Mouse (Mus musculus) limb, embryonic 14.5 days (tissue): ENCODE results near the gene Edf1. TPM values are rescaled to one million over a fixed set of nuclear protein-coding genes. Genes with fewer than 3 reads are reported as not detected.

Experiments
- ATAC-seq: fragments of 200-750 bp; cut with Nextera tagmentation; 2 replicates; pipeline ENCODE4 v1.8.0; 2017; ENCODE audit warnings: low read depth, moderate number of reproducible peaks, moderate TSS enrichment; ENCODE audit not compliant: low FRiP score
- DNase-seq: peaks from one replicate; pipeline ENCODE4 v3.0.0-alpha.2; 2015; ENCODE audit warnings: low spot score
- H3K27ac ChIP-seq: fragments of 300-500 bp; sonication (generic); replicated peaks from 2 replicates; pipeline ENCODE4 v1.5.1; 2014; ENCODE audit warnings: low read depth, mild to moderate bottlenecking, low read length, moderate library complexity, mixed read lengths
- H3K27me3 ChIP-seq: fragments of 300-500 bp; sonication (generic); 2 replicates; pipeline ENCODE4 v1.6.1; 2014; ENCODE audit warnings: low read length, mixed read lengths; ENCODE audit not compliant: control insufficient read depth, insufficient read depth
- H3K36me3 ChIP-seq: fragments of 300-500 bp; sonication (generic); 2 replicates; pipeline ENCODE4 v1.6.1; 2014; ENCODE audit warnings: mild to moderate bottlenecking, low read length, moderate library complexity, mixed read lengths; ENCODE audit not compliant: control insufficient read depth, insufficient read depth
- H3K4me1 ChIP-seq: fragments of 300-500 bp; sonication (generic); 2 replicates; pipeline ENCODE4 v1.6.1; 2014; ENCODE audit warnings: antibody characterized with exemption, low read length, mixed read lengths; ENCODE audit not compliant: control insufficient read depth, insufficient read depth
- H3K4me2 ChIP-seq: fragments of 300-500 bp; sonication (generic); replicated peaks from 2 replicates; pipeline ENCODE4 v1.6.1; 2014; ENCODE audit warnings: low read depth, mild to moderate bottlenecking, low read length, moderate library complexity; ENCODE audit not compliant: severe bottlenecking
- H3K4me3 ChIP-seq: fragments of 300-500 bp; sonication (generic); replicated peaks from 2 replicates; pipeline ENCODE4 v1.5.1; 2014; ENCODE audit warnings: low read length
- H3K9ac ChIP-seq: fragments of 300-500 bp; sonication (generic); 2 replicates; pipeline ENCODE4 v1.6.1; 2014; ENCODE audit warnings: mild to moderate bottlenecking, low read depth, low read length, moderate library complexity; ENCODE audit not compliant: severe bottlenecking
- H3K9me3 ChIP-seq: fragments of 300-500 bp; sonication (generic); 2 replicates; pipeline ENCODE4 v1.6.1; 2016; ENCODE audit warnings: low read length; ENCODE audit not compliant: control insufficient read depth
- POLR2A ChIP-seq: fragments of 200-500 bp; IDR thresholded peaks from 2 replicates; pipeline ENCODE4 v1.8.0; 2012; ENCODE audit warnings: inconsistent platforms, mild to moderate bottlenecking, moderate library complexity, borderline replicate concordance; ENCODE audit not compliant: insufficient read depth, insufficient read length; ENCODE audit errors: extremely low read depth
- whole genome bisulfite sequencing: fragments of 180-500 bp; shearing (Covaris S2); extraction: QIAGEN DNeasy Blood & Tissue Kit; methylation state at CpG from one replicate; pipeline ENCODE4 v1.1.7; 2014; 5-methylcytosine and 5-hydroxymethylcytosine counted together
- polyA plus RNA-seq, 2 experiments: library from polyadenylated mRNA; depleted of rRNA in 1 of 2; stranded (reverse) in 1 of 2; unstranded in 1 of 2; fragments of >200 nt; fragmentation: Nextera tagmentation in 1 of 2; extraction: Ambion mirVana in 1 of 2; gene quantifications; 2 replicates each; pipeline versions ENCODE4 v1.2.1 to v1.2.3; 2012 to 2014

Gene Edf1
- polyA plus RNA-seq, 2 experiments = 174 to 331 TPM

DNA sequence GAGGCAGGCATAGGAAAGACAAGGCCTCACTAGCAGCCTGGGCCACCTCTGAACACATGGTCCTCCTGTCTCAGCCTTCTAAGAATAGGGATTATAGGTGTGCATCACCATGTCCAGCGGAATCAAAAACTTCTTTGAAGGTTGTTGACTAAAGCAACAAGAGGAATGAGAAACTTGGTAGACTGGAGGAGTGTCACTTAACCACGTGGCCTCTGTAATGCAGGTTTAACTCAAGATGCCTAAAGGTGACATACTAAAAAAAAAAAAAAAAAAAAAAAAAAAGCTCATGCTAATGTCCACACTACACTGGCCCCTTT lies 22.8 kb upstream of the Edf1 start:
- Histone ChIP-seq H3K4me1 (no peaks in the 10 kb centered on the region), H3K36me3 (peaks cover 76% of the 10 kb centered on the region), H3K27ac (no peak overlapping the region), H3K4me2 (no peak overlapping the region), H3K9me3 (no peaks in the 10 kb centered on the region), H3K27me3 (no peaks in the 10 kb centered on the region), H3K9ac (no peak overlapping the region), H3K4me3 (no peak overlapping the region)
- TF ChIP-seq POLR2A = no peak
- no peak for DNase-seq
- WGBS = 93% methylated on average over 2 of the region's 2 CpGs
- no peak for ATAC-seq

GRCm38 (mm10) chr2:25536531-25536930 lies 21.1 kb upstream of the Edf1 start:
- no peaks in the 10 kb centered on the region for H3K27me3 ChIP-seq
- H3K4me2 ChIP-seq = no peak overlapping the region
- H3K9ac ChIP-seq = no peak overlapping the region
- 95% methylated on average over 8 of the region's 8 CpGs for WGBS
- ATAC-seq (no peak), DNase-seq (no peak)
- no peak for TF ChIP-seq POLR2A
- no peaks in the 10 kb centered on the region for H3K4me1 ChIP-seq
- no peaks in the 10 kb centered on the region for H3K9me3 ChIP-seq
- H3K4me3 ChIP-seq = no peak overlapping the region
- no peak overlapping the region for H3K27ac ChIP-seq
- peaks cover 60% of the 10 kb centered on the region for H3K36me3 ChIP-seq

- H3K36me3 ChIP-seq = peaks cover 34% of the 10 kb centered on the region
- no peak for DNase-seq
- H3K4me3 ChIP-seq = no peak overlapping the region
- no peak overlapping the region for H3K4me2 ChIP-seq
- H3K9ac ChIP-seq = no peak overlapping the region
- no peaks in the 10 kb centered on the region for H3K27me3 ChIP-seq
- no peak overlapping the region for H3K27ac ChIP-seq
- WGBS = 90% methylated on average over 4 of the region's 4 CpGs
- no peaks in the 10 kb centered on the region for H3K9me3 ChIP-seq
- no peak for TF ChIP-seq POLR2A
- ATAC-seq = no peak
- H3K4me1 ChIP-seq = peaks cover 2% of the 10 kb centered on the region; the same call in 1 of the 2 replicates
These were observed 17.1 kb upstream of the Edf1 start for GRCm38 (mm10) chr2:25540541-25540948.

- Histone ChIP-seq H3K36me3 (peaks cover 21% of the 10 kb centered on the region), H3K4me2 (no peak overlapping the region), H3K27ac (no peak overlapping the region), H3K4me3 (no peak overlapping the region), H3K9me3 (no peaks in the 10 kb centered on the region), H3K4me1 (peaks cover 2% of the 10 kb centered on the region; the same call in 1 of the 2 replicates), H3K9ac (no peak overlapping the region), H3K27me3 (no peaks in the 10 kb centered on the region)
- TF ChIP-seq POLR2A = no peak
- 72% methylated on average over 10 of the region's 10 CpGs for WGBS
- no peak for DNase-seq
- ATAC-seq = no peak
These were observed 15.8 kb upstream of the Edf1 start for GRCm38 (mm10) chr2:25541644-25542367.

- ATAC-seq = peak; percentile 58
- peak; percentile 30 for DNase-seq
- Histone ChIP-seq H3K9ac (peak overlapping the region; percentile 80), H3K27ac (peak overlapping the region; percentile 53; the same call in 1 of the 2 replicates), H3K27me3 (no peaks in the 10 kb centered on the region), H3K9me3 (no peaks in the 10 kb centered on the region), H3K36me3 (no peaks in the 10 kb centered on the region; the same call in 1 of the 2 replicates), H3K4me2 (peak overlapping the region; percentile 77), H3K4me1 (peaks cover 2% of the 10 kb centered on the region; the same call in 1 of the 2 replicates), H3K4me3 (peak overlapping the region; percentile 75)
- TF ChIP-seq POLR2A = no peak
- WGBS = 8% methylated on average over 33 of the region's 43 CpGs
These were observed 11.4 kb upstream of the Edf1 start for GRCm38 (mm10) chr2:25545996-25546810.
